Mouse (Mus musculus) kidney, postnatal 4 days (tissue): ENCODE measurements around the gene Prc1.
"Not testable (repeated sequence)": the region's sequence is repeated elsewhere in the genome, so short reads cannot be mapped to it uniquely, and the experiment has no call there.

Experiments
- DNase-seq, 2 experiments: peaks; one replicate each; pipeline ENCODE4 v3.0.0; 2021; ENCODE audit warnings: mixed read lengths in 2 of 2

Gene Prc1

DNA sequence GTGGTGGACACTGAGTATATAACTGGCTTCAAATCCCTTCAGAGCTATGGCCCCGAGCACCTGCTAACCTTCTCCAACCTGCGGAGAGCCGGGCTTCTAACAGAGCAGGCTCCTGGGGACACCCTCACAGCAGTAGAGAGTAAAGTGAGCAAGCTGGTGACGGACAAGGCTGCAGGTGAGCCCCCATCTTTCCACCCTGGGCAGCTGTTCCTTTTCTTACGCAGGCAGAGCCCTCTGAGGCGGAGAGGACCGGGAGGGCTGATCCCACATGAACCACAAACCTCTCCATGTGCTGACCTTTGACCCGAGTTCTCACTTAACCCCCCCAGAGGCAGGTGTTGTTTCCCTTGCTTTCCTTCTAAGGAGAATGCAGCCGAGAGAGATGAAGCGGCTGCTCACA, 6.5 kb upstream of the Prc1 start:
- DNase-seq: no peak

DNA sequence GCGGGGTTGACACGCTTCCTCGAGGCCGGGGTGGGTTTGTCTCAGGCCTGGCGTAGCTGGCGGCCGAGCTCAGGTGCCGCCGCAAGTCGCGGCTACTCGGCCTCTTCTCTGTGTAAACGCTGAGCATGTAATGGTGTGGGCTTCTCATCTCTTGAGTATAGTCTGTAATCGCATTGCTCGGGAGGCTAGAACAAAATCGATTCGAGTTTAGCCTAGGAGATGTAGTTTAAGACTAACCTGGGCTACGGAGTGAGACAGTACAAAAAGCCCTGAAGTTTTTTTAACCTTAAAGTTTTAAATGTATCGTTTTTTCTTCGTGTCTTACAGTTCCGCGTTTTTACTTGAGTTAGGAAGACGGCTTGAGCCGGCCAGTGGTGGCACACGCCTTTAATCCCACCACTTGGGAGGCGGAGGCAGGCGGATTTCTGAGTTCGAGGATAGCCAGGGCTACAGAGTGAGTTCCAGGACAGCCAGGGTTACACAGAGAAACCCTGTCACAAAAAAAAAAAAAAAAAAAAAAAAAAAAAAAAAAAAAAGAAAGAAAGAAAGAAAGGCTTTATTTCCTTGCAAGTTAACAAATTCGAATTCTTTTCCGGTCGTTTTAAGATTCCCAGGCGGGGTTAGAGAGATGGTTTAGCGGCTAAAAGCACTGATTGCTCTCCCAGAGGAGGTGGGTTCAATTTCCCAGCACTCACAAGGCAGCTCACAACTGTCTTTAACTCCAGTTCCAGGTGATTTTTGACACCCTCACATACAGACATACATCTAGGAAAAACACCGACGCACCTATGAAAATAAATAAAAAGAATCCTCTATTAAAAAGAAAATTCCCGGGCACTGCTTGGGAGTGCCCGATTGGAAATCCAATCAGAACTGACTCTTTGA, 756 bp downstream of the Prc1 start:
- DNase-seq: peak; percentile 21 to 35

DNA sequence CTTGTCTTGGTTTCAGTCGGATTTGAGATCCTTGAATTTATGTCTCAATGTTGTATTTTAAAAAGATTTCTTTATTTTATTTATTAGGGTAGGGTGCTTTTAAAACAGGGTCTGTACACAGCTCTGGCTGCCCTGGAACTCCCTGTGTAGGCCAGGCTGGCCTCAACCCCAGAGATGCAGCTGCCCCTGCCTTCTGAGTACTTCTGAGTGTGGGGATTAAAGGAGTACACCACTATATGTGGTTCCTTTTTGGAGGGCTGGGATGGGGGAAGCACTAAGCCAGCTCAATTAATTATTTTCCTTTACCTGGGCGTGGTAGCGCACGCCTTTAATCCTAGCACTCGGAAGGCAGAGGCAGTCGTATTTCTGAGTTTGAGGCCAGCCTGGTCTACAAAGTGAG, 2.2 kb downstream of the Prc1 start:
- no peak for DNase-seq

DNA sequence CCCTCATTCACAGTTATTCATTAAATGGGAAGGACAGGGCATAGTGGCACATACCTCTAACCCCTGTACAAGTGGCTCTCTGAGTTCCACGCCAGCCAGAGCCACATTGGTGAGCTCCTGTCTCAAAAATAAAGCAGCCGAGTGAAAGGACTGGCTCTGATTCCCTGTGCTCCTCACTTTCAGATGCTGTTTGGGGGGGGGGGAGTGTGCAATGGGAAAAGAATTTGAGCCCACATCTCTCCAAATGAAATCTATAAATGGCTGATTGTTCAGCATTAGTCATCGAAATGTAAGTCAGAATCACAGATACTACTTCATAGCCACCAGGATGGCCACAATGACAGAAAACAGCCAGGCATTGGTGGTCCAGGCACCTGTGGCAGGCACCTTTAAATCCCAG, 2.8 kb downstream of the Prc1 start:
- DNase-seq: no peak

DNA sequence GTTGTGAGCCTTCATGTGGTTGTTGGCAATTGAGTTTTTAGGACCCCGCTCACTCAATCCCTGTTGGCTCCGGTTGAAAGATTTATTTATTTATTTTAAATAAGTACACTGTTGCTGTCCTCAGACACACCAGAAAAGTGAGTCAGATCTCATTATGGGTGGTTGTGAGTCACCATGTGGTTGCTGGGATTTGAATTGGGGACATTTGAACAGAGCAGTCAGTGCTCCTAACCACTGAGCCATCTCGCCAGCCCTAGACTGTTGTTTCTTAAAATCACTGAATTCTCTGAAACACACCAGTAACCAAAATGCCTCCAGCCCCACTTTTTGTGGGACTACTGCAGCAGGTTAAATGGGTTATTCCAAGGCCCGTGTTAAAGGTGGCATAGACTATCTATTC, 4.5 kb downstream of the Prc1 start:
- DNase-seq: no peak

DNA sequence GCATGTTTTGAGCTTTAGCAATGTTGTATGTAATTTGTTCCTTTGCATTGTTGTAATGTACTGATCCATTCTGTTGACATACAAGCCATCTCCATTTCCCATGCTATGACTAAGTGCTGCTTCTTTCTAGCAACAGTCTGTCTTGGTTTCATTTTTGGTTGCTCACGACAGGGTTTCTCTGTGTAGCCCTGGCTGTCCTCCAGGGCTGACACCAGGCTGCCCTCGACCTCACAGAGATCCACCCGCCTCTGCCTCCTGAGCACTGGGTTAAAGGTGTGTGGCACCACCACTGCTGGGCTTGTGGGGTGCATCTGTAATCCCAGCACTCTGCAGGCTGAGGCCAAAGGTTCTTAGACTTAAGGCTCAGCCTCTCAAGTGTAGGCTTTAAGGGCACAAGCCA, 5.3 kb downstream of the Prc1 start:
- DNase-seq: no peak

DNA sequence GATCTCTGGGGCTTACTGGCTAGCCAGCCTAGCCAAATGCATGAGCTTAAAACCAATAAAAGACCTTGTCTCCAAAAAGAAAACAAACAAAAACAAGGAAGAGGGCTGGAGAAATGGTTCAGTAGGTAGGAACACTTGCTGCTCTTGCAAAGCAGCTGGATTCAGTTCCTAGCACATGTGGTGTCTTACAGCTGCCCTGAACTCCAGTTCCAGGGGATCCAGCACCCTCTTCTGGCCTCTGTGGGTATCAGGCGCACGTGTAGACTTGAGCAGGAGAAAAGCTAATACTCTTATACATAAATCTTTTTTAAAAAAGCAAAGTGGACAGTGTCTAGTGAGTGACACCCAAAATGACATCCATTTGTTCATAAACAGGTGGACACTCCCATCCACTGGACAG, 7.3 kb downstream of the Prc1 start:
- DNase-seq: no peak

DNA sequence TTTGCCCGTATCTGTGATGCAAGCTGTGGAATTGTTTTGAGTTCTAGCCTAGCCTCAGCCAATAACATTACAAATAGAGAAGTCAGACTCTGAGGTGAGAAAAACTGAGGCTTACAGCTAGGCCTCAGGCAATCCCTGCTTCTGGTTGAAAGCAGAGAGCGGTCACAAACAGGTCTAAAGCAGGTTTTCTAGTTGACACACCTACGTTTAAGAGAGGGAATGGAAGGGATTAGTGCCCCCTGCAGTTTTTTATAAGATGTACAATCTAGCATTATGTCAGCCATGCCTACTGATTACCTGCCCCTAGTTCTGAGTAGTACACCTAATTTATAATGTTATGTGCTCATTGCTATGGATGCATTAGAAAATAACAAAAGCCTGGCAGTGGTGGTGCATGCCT, 13.5 kb downstream of the Prc1 start:
- no peak for DNase-seq

DNA sequence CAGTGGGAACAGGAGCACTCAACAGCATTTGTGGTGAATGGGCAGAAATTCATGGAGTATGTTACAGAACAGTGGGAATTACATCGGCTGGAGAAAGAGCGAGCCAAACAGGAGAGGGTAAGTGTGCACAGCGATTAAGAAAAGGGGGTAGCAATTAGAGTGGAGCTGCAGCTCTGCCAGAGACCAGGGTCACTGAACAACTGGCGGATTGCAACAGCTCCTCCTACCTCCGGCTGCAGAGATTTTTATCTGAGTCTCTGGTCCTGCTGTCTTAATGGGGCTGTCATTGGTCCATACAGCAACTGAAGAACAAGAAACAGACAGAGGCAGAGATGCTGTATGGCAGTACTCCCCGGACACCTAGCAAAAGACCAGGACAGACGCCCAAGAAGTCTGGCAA, 16.5 kb downstream of the Prc1 start:
- DNase-seq: no peak

DNA sequence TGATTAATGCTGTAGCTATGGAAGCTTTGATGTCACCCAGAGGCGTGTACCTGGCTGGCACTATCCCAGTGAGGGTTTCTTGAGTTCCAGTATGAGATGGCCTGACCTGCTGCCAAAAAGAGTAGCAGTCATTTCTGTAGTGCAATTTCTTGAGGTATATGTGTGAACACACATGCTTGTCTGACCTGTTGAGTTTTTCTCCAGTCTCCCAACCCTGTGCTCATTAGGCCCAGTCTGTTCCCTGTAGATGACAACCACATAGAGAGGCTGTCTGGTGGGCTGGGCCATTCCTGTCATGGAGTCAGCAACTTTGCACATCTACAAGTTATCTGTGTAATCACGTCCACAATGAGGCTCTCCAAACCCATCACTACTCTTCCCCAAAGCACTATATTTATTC, 21.5 kb downstream of the Prc1 start:
- no peak for DNase-seq

DNA sequence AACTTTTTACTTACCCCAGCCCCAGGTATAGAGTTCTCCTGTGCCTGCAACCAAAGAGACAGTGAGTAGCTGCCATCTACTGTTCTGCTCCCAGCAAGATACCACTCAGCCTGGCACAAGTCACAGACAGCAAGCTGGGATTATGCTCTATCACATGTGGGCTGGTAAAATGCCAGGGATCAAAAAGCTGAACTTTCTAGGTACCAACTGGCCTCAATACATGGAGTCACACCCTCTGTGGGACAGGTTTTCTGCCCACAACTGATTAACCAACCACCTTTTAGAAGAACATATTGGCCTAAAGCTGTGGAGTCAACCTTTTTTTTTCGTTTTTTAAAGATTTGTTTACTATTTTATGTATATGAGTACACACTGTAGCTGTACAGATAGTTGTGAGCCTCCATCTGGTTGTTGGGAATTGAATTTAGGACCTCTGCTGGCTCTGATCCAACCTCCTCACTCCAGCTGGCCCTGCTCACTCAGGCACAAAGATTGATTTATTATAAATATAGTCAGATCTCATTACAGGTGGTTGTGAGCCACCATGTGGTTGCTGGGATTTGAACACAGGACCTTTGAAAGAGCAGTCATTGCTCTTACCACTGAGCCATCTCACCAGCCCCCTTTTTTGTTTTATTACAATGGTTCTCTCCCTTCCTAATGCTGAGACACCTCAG, 23.3 kb downstream of the Prc1 start:
- no peak for DNase-seq

DNA sequence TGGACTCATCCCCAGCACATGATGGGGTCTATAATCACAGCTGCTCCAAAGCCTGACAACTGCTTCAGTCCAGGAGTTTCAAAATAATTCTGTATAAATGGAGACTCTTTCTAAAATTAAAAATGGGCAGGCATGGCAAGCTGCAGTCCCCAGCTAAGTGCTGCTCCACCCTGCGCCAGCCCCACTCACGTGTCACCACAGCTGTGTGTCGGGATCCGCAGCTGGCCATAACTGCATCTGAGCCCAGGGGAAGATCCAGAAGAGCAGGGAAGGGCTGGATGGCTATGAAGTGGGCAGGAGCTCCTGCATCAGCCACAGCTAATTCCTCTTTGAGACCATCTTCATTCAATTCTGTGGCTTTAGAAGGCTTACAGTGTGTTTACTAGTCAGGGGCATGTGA, 24.4 kb downstream of the Prc1 start:
- no peak for DNase-seq

DNA sequence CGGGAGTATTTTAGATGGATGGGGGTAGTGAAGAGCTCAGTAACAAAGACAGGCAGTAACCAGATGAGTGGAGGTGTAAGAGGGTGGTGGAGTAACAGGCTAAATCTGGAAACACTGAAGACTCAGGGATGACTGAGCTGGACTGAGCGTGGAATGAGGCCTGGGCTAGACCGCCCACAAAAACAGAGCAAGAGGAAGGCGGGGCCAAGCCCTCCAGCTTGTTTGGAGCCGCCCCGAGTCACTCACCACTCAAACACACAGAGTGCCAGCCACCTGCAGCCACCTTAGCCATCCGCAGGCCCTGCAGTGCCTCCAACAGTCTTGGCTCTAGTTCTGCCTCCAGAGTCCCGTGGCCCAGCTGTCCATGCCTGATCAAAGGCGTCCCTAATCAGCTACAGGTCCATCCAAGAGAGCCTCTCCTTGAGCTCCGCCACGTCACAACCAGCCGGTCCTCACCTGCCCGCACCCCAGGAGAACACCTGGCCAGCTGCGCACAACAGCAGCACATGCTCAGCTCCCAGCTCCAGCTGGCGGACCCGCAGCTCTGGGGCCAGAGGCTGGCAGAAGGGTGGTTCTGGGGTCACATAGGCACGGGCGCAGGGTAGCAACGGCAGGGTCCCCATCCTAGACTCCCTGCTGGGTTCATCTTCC, 25.7 kb downstream of the Prc1 start:
- DNase-seq: no peak

DNA sequence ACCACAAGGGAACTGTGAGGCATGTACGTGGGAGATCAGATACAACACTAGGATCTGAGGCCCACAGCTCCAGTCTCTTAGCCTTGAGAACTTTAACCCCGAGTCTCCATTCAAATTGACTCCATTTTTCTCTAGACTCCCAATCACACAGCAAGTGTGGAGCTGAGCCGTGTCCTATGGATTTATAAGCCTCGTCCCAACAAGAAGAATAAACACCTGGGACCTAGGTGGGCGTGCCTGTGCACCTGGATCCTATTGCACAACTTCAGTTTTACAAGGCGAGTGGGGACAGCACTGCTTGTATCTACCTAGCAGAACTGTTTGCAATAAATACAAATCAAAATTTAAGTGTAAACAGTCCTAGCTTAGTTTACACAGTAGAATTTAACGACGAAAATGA, 29.1 kb downstream of the Prc1 start:
- no peak for DNase-seq

DNA sequence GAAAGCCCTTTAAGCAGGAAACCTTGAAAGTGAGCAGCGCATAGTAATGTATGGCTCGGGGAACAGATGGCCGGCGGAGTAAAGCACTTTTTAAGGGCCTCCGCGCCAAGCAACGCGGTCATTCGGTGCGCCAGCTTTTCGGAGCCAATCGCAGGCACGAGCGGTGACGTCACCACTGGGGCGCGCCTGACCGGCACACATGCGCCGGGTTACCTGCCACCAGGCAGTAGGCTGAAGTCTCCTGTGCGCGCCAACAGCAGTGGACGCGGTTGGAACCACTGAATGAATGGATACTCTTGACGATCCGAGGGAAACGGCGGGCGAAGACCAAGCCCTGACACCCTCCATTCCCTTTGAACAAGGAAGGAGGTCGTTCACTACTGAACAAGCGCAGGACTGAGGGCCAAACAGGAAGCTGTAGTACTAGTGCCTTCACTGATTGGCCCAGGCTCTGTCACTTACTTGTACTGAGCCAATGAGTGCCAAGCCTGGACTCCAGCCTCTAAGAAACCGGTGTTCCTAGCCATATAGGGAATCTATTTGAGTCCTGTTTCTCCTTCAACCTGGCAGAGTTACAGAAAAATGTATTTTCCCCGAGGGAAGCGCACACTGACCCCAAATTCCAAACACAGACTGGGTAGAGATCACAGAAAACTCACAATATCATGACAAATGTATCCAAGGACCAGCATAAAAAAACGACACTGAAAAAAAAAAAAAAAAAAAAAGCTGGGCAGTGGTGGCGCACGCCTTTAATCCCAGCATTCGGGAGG, 30.0 kb downstream of the Prc1 start, which contains the start of gene Rccd1:
TSS of gene Rccd1 (minus strand) at position 412 of the 773 bp plus-strand sequence.
- peak; percentile 97 to 98 for DNase-seq

DNA sequence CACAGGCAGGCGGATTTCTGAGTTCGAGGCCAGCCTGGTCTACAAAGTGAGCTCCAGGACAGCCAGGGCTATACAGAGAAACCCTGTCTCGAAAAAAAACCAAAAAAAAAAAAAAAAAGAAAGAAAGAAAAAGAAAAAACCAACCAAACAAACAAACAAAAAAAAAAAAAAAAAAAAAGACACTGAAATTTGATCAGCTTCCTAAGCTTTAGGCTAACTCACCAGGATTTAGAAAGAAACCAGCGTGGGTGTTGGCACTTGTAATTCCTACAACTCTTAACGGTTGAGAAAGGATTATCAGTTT, 30.5 kb downstream of the Prc1 start:
- not testable (repeated sequence) for DNase-seq

DNA sequence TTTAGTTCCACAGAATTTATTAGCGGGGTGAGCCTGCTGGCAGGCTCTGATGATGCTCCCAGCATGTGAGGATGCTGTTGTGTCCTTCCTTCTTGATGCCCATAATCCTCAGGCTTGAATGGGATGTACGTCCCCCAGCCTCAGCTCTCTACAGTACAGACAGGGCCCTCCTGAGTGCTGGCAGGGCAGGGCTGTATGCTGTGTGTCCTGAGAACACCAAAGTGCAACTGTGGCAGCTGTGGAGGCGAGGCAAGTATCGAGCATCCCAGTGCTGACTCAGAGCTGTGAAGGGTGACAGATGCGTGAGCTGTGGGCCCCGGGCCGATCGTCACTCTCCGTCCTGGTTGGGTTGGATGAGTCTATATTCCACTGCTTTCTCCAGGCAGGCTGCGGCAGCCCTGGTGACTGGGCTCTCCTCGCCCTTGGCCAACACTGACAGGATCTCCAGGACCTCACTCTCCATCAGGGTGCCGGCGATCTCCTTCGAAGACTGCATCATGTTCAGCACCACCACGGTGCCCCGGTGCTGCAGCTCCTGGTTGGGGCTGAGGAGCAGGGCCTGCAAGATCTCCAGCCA, 31.1 kb downstream of the Prc1 start:
- DNase-seq: no peak

DNA sequence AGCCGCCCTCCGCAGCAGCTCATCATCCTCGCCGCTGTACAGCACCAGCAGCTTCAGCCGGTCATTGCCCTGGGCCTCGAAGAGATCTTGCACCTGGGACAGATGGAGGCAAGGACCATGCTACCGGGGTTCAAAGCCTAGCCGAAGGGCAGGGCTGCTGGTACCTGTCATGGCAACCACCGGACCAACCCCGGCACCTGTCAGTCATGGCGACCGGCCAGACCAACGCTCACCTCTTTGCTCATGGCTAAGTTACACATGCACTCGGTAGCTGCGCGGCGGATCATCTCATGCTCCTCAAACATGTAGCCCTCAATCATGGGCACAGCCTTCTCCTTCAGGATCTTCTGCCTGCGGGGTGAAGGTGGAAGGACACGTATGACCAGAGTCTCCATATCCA, 31.8 kb downstream of the Prc1 start:
- no peak for DNase-seq

DNA sequence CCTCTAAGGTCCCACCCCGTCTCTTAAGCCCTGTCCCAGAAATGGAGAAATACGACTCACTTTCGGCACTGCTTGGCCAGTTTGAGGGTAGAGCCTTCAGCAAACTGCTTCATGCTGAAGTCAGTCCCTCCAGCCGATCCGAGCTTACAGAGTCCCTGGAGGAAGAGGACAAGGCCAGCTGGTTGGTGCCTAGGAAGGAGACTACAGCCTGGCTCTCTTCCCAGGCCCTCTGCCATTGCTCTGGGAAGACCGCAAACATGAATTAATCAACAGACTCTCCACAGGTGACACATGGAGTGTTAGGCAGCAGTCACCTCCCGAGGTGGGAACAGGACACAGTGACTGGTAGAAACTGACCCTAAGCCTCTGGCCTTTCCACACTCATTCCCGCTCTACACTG, 36.0 kb downstream of the Prc1 start:
- no peak for DNase-seq

DNA sequence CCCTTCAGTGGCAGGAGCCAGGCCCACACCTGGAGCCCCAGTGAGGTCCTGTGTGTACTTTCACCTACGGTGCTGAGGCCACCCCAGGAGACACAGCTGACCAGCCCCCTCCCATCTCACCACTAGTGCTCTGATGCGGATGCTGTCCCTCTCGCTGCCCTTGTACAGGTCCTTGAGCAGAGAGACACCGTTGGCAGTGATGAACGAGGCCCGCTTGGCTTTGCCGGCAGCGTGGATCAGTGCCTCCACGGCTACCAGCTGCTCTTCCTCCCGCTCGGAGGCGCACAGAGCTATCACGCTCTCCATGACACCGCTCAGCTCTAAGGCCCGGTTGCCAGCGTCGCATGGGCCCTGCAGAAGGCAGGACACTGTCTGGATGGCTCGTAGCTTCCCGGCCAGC, 37.2 kb downstream of the Prc1 start:
- no peak for DNase-seq

DNA sequence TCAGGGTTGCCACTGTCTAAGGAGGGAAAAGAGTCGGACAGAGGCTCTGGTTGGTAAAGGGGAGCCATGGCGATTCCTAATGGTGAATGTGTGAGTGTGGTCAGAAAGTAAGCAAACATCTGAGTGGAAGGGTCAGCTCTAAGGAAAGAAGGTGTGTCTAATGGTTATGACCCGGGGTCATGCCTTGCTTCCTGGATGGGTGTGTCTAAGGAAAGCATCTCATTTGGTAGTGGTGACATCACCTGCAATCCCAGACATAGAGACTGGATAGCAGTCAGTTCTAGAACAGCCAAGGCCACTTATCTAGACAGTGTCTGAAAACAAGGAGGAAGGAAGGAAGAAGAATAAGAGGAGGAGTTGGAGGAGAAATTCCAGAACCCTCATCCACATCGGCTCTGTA, 40.6 kb downstream of the Prc1 start:
- DNase-seq: no peak

DNA sequence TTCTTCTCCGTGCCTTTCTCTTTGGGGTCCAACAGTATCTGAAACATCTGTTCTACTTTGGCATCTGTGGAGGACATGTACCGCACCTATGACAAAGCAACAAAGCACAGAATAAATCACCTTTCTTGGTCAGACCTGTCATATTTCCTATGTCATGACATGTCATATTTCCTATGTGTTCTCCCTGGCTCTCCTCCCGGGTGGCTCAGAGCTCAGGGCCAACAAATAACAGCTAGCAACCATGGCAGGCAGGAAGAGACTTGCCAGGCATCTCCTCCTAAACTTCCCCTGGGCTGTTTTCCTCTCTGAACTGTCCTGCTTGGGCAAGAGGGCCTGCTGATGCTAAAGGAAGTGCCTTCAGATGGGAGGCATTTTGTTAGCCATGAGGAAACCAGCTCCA, 42.7 kb downstream of the Prc1 start:
- DNase-seq: no peak

DNA sequence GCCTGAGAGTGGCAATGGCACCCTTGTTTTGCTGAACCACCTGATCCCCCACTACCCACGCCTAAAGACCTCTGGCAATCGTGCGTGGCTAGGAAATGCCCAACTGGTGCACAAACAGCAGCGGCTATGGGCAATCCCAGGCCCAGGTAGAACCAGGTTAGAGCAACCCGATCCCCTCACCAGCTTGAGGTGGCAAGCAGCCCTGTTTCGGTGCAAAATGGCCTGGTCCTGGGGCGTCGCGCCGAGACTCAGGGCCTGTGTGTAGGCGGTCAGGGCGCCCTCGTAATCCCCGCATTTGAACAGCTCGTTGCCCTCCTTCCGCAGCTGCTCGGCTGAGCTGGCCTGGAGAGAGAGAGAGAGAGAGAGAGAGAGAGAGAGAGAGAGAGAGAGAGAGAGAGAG, 45.1 kb downstream of the Prc1 start:
- peak; percentile 43 to 66 for DNase-seq
